Mouse (Mus musculus) lung, embryonic 16.5 days (tissue): ENCODE measurements around the gene Itgb2. TPM values are rescaled to one million over a fixed set of nuclear protein-coding genes. Genes with fewer than 3 reads are reported as not detected.

ENCODE experiments used
- ATAC-seq: fragments of 200-750 bp; cut with Nextera tagmentation; 2 replicates; pipeline ENCODE4 v1.8.0; 2017; ENCODE audit warnings: low read depth, mild to moderate bottlenecking, moderate library complexity
- H3K27ac ChIP-seq: fragments of 300-500 bp; sonication (generic); 2 replicates; pipeline ENCODE4 v1.5.1; 2014; ENCODE audit warnings: mild to moderate bottlenecking, control low read depth, low read length
- H3K27me3 ChIP-seq: fragments of 300-500 bp; sonication (generic); 2 replicates; pipeline ENCODE4 v1.6.1; 2014; ENCODE audit warnings: low read depth, low read length, mixed read lengths; ENCODE audit not compliant: control insufficient read depth, insufficient read depth
- H3K36me3 ChIP-seq: fragments of 300-500 bp; sonication (generic); 2 replicates; pipeline ENCODE4 v1.6.1; 2014; ENCODE audit warnings: low read length; ENCODE audit not compliant: control insufficient read depth, insufficient read depth
- H3K4me1 ChIP-seq: fragments of 300-500 bp; sonication (generic); replicated peaks from 2 replicates; pipeline ENCODE4 v1.6.1; 2014; ENCODE audit warnings: low read length, mixed read lengths; ENCODE audit not compliant: control insufficient read depth, insufficient read depth
- H3K4me2 ChIP-seq: fragments of 300-500 bp; sonication (generic); 2 replicates; pipeline ENCODE4 v1.6.1; 2014; ENCODE audit warnings: low read depth, low read length, control low read depth
- H3K4me3 ChIP-seq: fragments of 300-500 bp; sonication (generic); 2 replicates; pipeline ENCODE4 v1.5.1; 2014; ENCODE audit warnings: mild to moderate bottlenecking, low read length, control low read depth
- H3K9ac ChIP-seq: fragments of 300-500 bp; sonication (generic); 2 replicates; pipeline ENCODE4 v1.6.1; 2014; ENCODE audit warnings: low read length, control low read depth
- H3K9me3 ChIP-seq: fragments of 300-500 bp; sonication (generic); 2 replicates; pipeline ENCODE4 v1.6.1; 2016; ENCODE audit warnings: low read length; ENCODE audit not compliant: control insufficient read depth
- WGBS: fragments of 180-500 bp; shearing (Covaris S2); extraction: QIAGEN DNeasy Blood & Tissue Kit; methylation state at CpG from one replicate; pipeline ENCODE4 v1.1.7; 2014; 5-methylcytosine and 5-hydroxymethylcytosine counted together
- polyA plus RNA-seq: library from polyadenylated mRNA; unstranded; fragments of >200 nt; fragmentation: Nextera tagmentation; extraction: Ambion mirVana; gene quantifications from 2 replicates; pipeline ENCODE4 v1.2.1, GENCODE M21; 2015

The Itgb2 gene
- polyA plus RNA-seq, 1 experiment from 2014 or later = 5.3 TPM

- Histone ChIP-seq H3K4me1 (peaks cover 22% of the 10 kb centered on the region), H3K4me3 (no peak overlapping the region), H3K4me2 (no peak overlapping the region), H3K27me3 (no peaks in the 10 kb centered on the region), H3K27ac (no peak overlapping the region), H3K9ac (no peak overlapping the region), H3K36me3 (peaks cover 5% of the 10 kb centered on the region; the same call in 1 of the 2 replicates), H3K9me3 (no peaks in the 10 kb centered on the region)
- WGBS = 76% methylated on average over 3 of the region's 3 CpGs
- no peak for ATAC-seq
These were observed 56.6 kb downstream of the Itgb2 start for GRCm38 (mm10) chr10:77586637-77587036.

GRCm38 (mm10) chr10:77587091-77587775 lies 57.2 kb downstream of the Itgb2 start:
- H3K4me2 ChIP-seq = no peak overlapping the region
- no peak overlapping the region for H3K27ac ChIP-seq
- H3K9ac ChIP-seq = no peak overlapping the region
- 45% methylated on average over 6 of the region's 6 CpGs for WGBS
- H3K27me3 ChIP-seq = no peaks in the 10 kb centered on the region
- no peaks in the 10 kb centered on the region for H3K9me3 ChIP-seq
- no peak overlapping the region for H3K4me3 ChIP-seq
- H3K36me3 ChIP-seq = peaks cover 5% of the 10 kb centered on the region; the same call in 1 of the 2 replicates
- H3K4me1 ChIP-seq = peaks cover 21% of the 10 kb centered on the region
- ATAC-seq = no peak

- no peak overlapping the region for H3K9ac ChIP-seq
- 84% methylated on average over 2 of the region's 2 CpGs for WGBS
- H3K4me3 ChIP-seq = no peak overlapping the region
- ATAC-seq = no peak
- H3K9me3 ChIP-seq = no peaks in the 10 kb centered on the region
- H3K36me3 ChIP-seq = peaks cover 5% of the 10 kb centered on the region
- no peak overlapping the region for H3K4me2 ChIP-seq
- peaks cover 13% of the 10 kb centered on the region for H3K4me1 ChIP-seq
- H3K27me3 ChIP-seq = no peaks in the 10 kb centered on the region
- H3K27ac ChIP-seq = no peak overlapping the region
These were observed 58.0 kb downstream of the Itgb2 start for GRCm38 (mm10) chr10:77588036-77588435.

- peaks cover 15% of the 10 kb centered on the region for H3K36me3 ChIP-seq
- no peak overlapping the region for H3K4me2 ChIP-seq
- H3K27ac ChIP-seq = peak overlapping the region; percentile 18; the same call in 1 of the 2 replicates
- no peak for ATAC-seq
- WGBS = 69% methylated on average over 7 of the region's 7 CpGs
- H3K27me3 ChIP-seq = no peaks in the 10 kb centered on the region
- no peaks in the 10 kb centered on the region for H3K9me3 ChIP-seq
- peaks cover 3% of the 10 kb centered on the region for H3K4me1 ChIP-seq
- H3K4me3 ChIP-seq = no peak overlapping the region
- no peak overlapping the region for H3K9ac ChIP-seq
These were observed 59.1 kb downstream of the Itgb2 start for GRCm38 (mm10) chr10:77589117-77589516.

GRCm38 (mm10) chr10:77589749-77590148 lies 59.7 kb downstream of the Itgb2 start:
- 74% methylated on average over 8 of the region's 8 CpGs for WGBS
- H3K27ac ChIP-seq = no peak overlapping the region
- ATAC-seq = no peak
- no peak overlapping the region for H3K4me2 ChIP-seq
- no peak overlapping the region for H3K4me3 ChIP-seq
- no peaks in the 10 kb centered on the region for H3K9me3 ChIP-seq
- H3K27me3 ChIP-seq = no peaks in the 10 kb centered on the region
- H3K9ac ChIP-seq = no peak overlapping the region
- H3K4me1 ChIP-seq = peaks cover 3% of the 10 kb centered on the region; the same call in 1 of the 2 replicates
- peaks cover 20% of the 10 kb centered on the region for H3K36me3 ChIP-seq

- Histone ChIP-seq H3K9me3 (no peaks in the 10 kb centered on the region), H3K9ac (no peak overlapping the region), H3K4me2 (no peak overlapping the region), H3K4me1 (peaks cover 3% of the 10 kb centered on the region; the same call in 1 of the 2 replicates), H3K27me3 (no peaks in the 10 kb centered on the region), H3K36me3 (peaks cover 26% of the 10 kb centered on the region), H3K4me3 (no peak overlapping the region), H3K27ac (no peak overlapping the region)
- ATAC-seq = peak; percentile 61
- WGBS = 41% methylated on average over 6 of the region's 6 CpGs
These were observed 60.8 kb downstream of the Itgb2 start for GRCm38 (mm10) chr10:77590812-77591211.

- no peak for ATAC-seq
- no peak overlapping the region for H3K27ac ChIP-seq
- 78% methylated on average over 6 of the region's 6 CpGs for WGBS
These were observed 61.5 kb downstream of the Itgb2 start for GRCm38 (mm10) chr10:77591546-77591945.

GRCm38 (mm10) chr10:77596060-77596459 lies 66.0 kb downstream of the Itgb2 start:
- 78% methylated on average over 2 of the region's 2 CpGs for WGBS
- H3K27ac ChIP-seq = no peak overlapping the region

More at GRCm38 (mm10) chr10:77591546-77591945, 61.5 kb downstream of the Itgb2 start:
- peaks cover 3% of the 10 kb centered on the region; the same call in 1 of the 2 replicates for H3K4me1 ChIP-seq
- peaks cover 26% of the 10 kb centered on the region for H3K36me3 ChIP-seq
- H3K27me3 ChIP-seq = no peaks in the 10 kb centered on the region
- no peaks in the 10 kb centered on the region for H3K9me3 ChIP-seq
- H3K4me3 ChIP-seq = no peak overlapping the region
- H3K9ac ChIP-seq = no peak overlapping the region
- no peak overlapping the region for H3K4me2 ChIP-seq

GRCm38 (mm10) chr10:77603021-77603420 lies 73.0 kb downstream of the Itgb2 start:
- Histone ChIP-seq H3K36me3 (peaks cover 4% of the 10 kb centered on the region; the same call in 1 of the 2 replicates), H3K9me3 (no peaks in the 10 kb centered on the region), H3K4me2 (no peak overlapping the region), H3K4me3 (no peak overlapping the region), H3K4me1 (peaks cover 18% of the 10 kb centered on the region), H3K27ac (no peak overlapping the region), H3K27me3 (no peaks in the 10 kb centered on the region), H3K9ac (no peak overlapping the region)
- no peak for ATAC-seq
- 73% methylated on average over 4 of the region's 4 CpGs for WGBS

More at GRCm38 (mm10) chr10:77596060-77596459, 66.0 kb downstream of the Itgb2 start:
- Histone ChIP-seq H3K4me3 (no peak overlapping the region), H3K36me3 (peaks cover 32% of the 10 kb centered on the region), H3K4me2 (no peak overlapping the region), H3K9me3 (no peaks in the 10 kb centered on the region), H3K9ac (no peak overlapping the region), H3K27me3 (no peaks in the 10 kb centered on the region), H3K4me1 (no peaks in the 10 kb centered on the region)
- ATAC-seq = no peak
